Mouse (Mus musculus): ENCODE measurements at regions not wholly inside any gene's neighbourhood (a gene's known extent, or its start where the extent isn't known, plus 50 kb on each side); places are given as distances from the start of the nearest gene placed in this dataset.

DNA sequence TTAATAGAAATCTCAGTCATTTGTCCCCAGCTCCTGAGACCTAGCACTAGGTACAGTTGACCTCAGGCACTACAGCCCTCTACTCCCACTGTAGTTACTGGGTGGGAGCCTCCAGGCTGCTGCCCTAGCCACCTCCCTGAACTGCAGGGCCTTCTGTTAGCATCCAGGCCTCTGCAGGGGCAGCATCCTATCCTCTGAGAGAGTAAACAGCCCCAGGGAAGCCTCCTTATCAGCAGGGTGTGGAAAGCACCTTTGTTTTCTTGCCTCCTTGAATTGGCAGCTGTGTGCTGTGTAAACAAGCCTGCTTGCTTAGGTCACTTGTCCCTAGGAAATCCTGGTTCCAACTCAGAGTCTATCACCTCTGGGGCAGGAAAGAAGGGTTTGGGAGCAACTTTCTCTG, 66.2 kb upstream of the Rapgef5 start:
- Histone ChIP-seq H3K27ac (no peak overlapping the region), H3K4me1 (peaks cover 30% of the 10 kb centered on the region), H3K9me3 (no peaks in the 10 kb centered on the region), H3K36me3 (no peaks in the 10 kb centered on the region), H3K4me3 (no peak overlapping the region), H3K27me3 (ENCODE audit: insufficient read depth, poor library complexity, severe bottlenecking) (no peaks in the 10 kb centered on the region)
- no peak for DNase-seq (ENCODE audit: low spot score)

DNA sequence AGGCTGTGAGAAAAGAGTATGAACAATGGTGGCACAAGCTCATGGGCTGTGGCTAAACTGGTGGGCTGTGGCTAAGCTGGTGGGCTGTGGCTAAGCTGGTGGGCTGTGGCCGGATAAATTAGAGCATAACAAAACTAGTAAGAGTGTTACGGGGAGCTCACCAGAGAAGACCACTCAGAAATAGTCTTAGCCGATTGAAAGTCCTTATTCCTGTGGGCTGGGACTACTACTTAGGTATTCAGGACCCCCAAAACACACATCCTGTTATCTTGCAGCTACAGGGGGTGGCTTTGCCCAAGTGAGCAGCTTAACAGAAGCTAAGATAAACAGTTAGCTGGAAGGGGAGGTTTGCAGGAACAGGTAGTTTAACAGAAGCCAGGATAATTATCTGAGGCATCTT, 65.4 kb upstream of the Rapgef5 start:
- no peak overlapping the region for H3K27ac ChIP-seq
- no peak overlapping the region for H3K4me3 ChIP-seq
- WGBS, result 52% methylated on average over 3 of the region's 3 CpGs
- H3K36me3 ChIP-seq, result no peaks in the 10 kb centered on the region
- no peaks in the 10 kb centered on the region for H3K27me3 ChIP-seq (ENCODE audit: insufficient read depth, poor library complexity, severe bottlenecking)
- H3K9me3 ChIP-seq, result no peaks in the 10 kb centered on the region
- no peak for DNase-seq (ENCODE audit: low spot score)
- peaks cover 30% of the 10 kb centered on the region for H3K4me1 ChIP-seq

DNA sequence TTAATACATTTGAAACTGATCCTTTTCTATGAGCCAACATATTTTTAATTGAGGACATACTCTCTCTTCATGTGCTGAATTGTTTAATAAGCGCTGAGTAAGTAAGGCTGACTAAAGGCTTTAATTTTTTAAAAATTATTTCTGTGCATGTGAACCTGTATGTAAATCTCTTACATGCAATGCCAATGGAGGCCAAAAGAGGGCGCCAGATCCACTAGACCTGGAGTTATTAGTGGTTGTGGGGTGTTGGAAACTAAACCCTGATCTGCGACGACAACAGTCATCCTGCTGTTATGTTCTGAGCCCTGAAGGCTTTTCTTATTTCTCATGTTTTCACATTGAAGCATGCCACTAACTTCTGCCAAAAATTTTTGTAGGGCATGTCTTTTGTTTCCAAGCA, 64.8 kb upstream of the Rapgef5 start:
- DNase-seq (ENCODE audit: low spot score), result no peak
- Histone ChIP-seq H3K27me3 (ENCODE audit: insufficient read depth, poor library complexity, severe bottlenecking) (no peaks in the 10 kb centered on the region), H3K4me1 (peaks cover 30% of the 10 kb centered on the region), H3K9me3 (no peaks in the 10 kb centered on the region), H3K4me3 (no peak overlapping the region), H3K36me3 (no peaks in the 10 kb centered on the region), H3K27ac (no peak overlapping the region)
- 47% methylated on average over 4 of the region's 4 CpGs for WGBS

DNA sequence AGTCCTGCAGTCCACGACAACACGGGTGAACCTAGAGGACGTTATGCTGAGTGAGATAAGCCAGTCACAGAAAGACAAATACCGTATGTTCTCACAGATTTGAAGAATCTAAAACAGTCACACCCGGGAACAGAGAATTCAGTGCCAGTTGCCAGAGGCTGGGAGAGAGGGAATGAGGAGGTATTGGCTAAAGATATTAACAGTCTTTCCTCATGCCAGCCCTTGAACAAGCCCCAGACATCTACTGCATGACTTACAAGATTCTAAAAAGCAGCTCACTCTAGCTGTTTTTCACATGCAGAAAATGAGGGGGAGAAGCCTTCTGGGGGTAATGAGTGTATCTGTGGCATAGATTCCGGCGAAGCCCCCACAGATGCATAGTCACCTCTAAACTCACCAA, 60.5 kb upstream of the Rapgef5 start:
- Histone ChIP-seq H3K4me1 (peaks cover 13% of the 10 kb centered on the region), H3K27ac (no peak overlapping the region), H3K4me3 (no peak overlapping the region), H3K9me3 (no peaks in the 10 kb centered on the region), H3K27me3 (ENCODE audit: insufficient read depth, poor library complexity, severe bottlenecking) (no peaks in the 10 kb centered on the region), H3K36me3 (no peaks in the 10 kb centered on the region)
- DNase-seq (ENCODE audit: low spot score), result no peak
- 50% methylated on average over 7 of the region's 7 CpGs for WGBS

DNA sequence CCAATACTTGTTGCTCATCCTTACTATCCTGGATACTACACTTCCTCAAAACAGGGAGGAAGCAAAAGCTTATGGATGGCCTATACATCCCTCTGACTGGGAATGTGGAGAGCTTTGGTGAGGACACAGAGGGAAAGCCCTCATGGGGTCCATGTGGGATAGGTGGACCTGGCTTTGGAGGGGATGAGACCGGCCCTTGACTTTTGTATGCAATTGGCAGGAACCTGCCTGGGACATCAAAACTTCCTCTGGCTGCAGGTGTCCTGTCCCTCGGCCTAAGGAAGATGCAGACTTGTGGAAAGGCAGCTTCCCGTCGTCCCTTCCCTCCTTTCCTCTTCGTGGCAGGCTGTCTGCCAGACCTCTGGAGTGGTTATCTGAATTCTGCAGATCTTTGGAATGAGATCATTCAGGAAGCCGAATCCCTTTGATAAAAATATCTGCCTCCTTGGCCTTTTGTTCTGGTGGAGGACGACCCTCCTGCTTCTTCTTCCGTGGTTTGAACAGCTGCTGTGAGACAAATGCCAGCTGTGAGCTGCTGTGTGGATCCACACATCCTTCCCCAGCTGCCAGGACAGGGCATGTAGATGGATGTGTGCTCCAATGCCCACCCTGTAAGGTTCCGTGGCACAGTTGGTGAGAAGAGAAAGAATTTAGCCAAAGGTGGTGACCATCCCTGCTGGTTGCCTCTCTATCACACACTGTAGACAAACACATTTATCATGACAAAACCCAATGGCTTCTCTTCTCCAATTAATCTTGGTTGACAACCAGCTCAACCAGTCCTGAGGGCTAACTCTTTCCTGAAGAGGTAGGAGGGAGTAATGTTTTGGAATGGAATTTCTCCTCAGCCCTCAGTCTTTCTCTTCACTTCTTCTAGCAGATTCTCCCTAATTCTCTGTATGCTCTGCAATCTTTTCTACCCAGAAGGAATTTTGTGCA, 57.9 kb upstream of the Rapgef5 start:
- no peak overlapping the region for H3K4me3 ChIP-seq
- H3K27ac ChIP-seq, result 0 out of 2 replicates have a peak overlapping the region, but pooled peaks have one; percentile 33
- peaks cover 12% of the 10 kb centered on the region for H3K4me1 ChIP-seq
- no peaks in the 10 kb centered on the region for H3K9me3 ChIP-seq
- H3K36me3 ChIP-seq, result no peaks in the 10 kb centered on the region
- 19% methylated on average over 9 of the region's 9 CpGs for WGBS
- no peak for DNase-seq (ENCODE audit: low spot score)
- no peaks in the 10 kb centered on the region for H3K27me3 ChIP-seq (ENCODE audit: insufficient read depth, poor library complexity, severe bottlenecking)

DNA sequence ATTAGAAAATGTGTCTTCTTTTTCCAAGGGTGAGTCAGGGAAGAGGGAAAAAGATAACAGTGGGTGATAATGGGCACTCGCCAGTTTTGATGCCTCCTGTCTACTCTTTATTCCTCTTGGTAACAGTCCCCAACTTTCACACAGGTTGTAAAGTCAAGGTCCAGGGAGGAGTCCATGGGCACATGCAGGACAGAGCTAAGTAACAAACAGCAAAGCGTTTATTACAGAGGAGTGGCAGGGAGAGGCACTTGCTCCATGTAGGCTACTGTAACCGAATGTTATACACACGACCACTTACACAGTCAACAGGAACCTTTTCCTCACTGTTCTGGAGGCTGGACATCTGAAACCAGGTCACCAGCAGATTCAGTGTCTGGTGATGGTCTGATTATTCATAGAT, 56.7 kb upstream of the Rapgef5 start:
- H3K4me1 ChIP-seq, result peaks cover 13% of the 10 kb centered on the region
- H3K9me3 ChIP-seq, result no peaks in the 10 kb centered on the region
- 65% methylated on average over 4 of the region's 4 CpGs for WGBS
- no peak overlapping the region for H3K4me3 ChIP-seq
- H3K27ac ChIP-seq, result no peak overlapping the region
- DNase-seq (ENCODE audit: low spot score), result no peak
- H3K36me3 ChIP-seq, result no peaks in the 10 kb centered on the region
- H3K27me3 ChIP-seq (ENCODE audit: insufficient read depth, poor library complexity, severe bottlenecking), result no peaks in the 10 kb centered on the region

DNA sequence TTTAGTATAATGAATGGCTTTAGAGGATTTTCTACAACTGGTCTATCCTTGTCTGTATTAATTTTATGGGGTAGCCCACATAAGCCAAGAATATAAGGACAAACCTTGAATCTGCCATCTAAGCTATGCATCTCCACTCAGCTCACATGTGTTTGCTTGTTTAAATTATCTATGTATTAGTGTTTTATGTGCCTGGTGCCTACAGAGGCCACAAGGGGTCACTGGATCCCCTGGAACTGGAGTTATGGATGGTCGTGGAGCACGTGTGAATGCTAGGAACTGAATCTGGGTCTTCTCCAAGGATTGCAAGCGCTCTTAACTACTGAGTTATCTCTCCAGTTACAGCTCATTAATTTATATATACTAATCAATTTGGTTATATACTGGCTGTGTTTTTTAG, 51.1 kb upstream of the Rapgef5 start:
- WGBS, result 88% methylated on average over 3 of the region's 3 CpGs

DNA sequence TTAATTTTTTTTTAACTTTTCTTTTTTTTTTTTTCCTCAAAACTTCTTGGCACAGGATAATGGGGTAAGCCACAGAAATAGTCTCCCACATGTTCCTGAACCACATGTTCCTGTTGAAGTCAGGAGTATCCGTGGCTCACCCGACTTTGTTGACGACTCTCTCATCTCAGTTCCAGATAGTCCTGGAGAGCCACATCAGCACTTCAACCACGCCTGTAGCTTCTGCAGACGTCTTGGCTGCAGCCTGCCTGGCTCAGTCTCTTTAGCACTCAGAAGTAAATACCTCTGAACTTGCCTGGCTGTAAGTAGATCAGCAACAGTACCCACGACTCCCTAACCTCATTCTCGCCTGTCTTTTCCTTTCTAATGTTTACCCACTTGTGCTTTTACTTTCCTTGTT, 50.3 kb upstream of the Rapgef5 start:
- H3K4me3 ChIP-seq, result no peak overlapping the region
- 22% methylated on average over 7 of the region's 7 CpGs for WGBS
- H3K27me3 ChIP-seq (ENCODE audit: insufficient read depth, poor library complexity, severe bottlenecking), result no peaks in the 10 kb centered on the region
- H3K4me1 ChIP-seq, result peaks cover 18% of the 10 kb centered on the region; the same call in 1 of the 2 replicates
- DNase-seq (ENCODE audit: low spot score), result no peak
- no peaks in the 10 kb centered on the region for H3K9me3 ChIP-seq
- H3K27ac ChIP-seq, result no peak overlapping the region
- no peaks in the 10 kb centered on the region for H3K36me3 ChIP-seq

More for the DNA sequence above, 51.1 kb upstream of the Rapgef5 start:
- Histone ChIP-seq H3K27me3 (ENCODE audit: insufficient read depth, poor library complexity, severe bottlenecking) (no peaks in the 10 kb centered on the region), H3K27ac (no peak overlapping the region), H3K36me3 (no peaks in the 10 kb centered on the region), H3K4me1 (peaks cover 18% of the 10 kb centered on the region; the same call in 1 of the 2 replicates), H3K4me3 (no peak overlapping the region), H3K9me3 (no peaks in the 10 kb centered on the region)
- DNase-seq (ENCODE audit: low spot score), result no peak

Measured in heart, embryonic 10.5 days (tissue).